Mouse (Mus musculus): ENCODE data around the gene Cdc45. TPM values are rescaled to one million over a fixed set of nuclear protein-coding genes. Genes with fewer than 3 reads are reported as not detected.
A peak's percentile ranks its signal among the peaks of the same experiment; 100 is the strongest.
"Not testable (repeated sequence)": the region's sequence is repeated elsewhere in the genome, so short reads cannot be mapped to it uniquely, and the experiment has no call there.

Cdc45 gene
- 10 to 100 TPM; 12.9 to 14.6 TPM for total RNA-seq (2021)
- long read RNA-seq, experiment 1, partial matches to known transcripts, result 16 of 25 reads
- long read RNA-seq, experiment 1, other reads (novel, unspliced or antisense), result 8 of 25 reads
- long read RNA-seq, experiment 2, partial matches to known transcripts, result 14 of 17 reads
- long read RNA-seq, experiment 2, other reads (novel, unspliced or antisense), result 3 of 17 reads

DNA sequence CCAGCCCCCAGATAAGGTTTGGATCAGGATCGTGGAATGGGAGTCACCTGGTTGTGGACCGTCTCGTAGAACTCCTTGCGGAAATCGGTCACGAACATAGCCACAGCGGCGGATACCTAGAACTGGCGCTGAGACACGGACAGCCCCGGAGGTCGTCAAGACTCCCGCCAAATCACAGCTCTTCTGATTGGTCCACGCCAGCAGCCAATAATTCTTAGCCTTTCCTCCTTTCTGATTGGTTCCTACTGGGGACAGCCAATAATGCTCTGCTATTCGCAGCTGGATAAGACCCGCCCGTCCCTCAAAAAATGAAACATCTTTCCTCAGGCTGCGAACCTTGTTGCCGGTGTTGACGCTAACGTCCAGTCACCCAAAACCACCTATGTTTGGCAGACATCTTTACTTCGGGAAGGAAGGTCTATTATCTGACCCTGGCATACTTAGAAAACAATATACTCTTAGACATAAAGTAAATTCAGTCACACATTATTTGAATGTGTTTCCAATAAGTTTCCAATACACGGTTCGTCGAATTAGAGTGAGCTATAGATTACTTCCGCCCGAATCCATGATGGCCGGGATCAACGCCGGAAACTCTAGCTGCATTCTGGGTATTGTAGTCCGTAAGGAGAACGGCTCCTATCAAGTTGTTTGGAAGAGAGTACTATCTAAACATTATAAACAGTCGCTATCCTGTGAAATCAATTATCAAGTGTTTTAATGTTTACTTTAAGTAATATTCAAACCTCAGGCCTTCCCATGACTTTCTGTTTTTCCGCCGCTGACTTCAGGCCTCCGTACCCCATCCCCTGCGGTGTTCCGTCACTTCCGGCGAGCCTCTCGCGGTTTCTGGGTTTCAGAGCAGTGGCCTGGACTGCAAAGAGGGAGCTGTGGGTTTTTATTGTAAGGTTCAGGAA lies at the start of gene Cdc45, which contains the start of gene Ufd1:
TSS of gene Cdc45 (minus strand) at position 520 of the 917 bp plus-strand sequence.
TSS of gene Ufd1 (plus strand) at position 312 of the 917 bp plus-strand sequence.
- DNase-seq, result peak; percentile 92

DNA sequence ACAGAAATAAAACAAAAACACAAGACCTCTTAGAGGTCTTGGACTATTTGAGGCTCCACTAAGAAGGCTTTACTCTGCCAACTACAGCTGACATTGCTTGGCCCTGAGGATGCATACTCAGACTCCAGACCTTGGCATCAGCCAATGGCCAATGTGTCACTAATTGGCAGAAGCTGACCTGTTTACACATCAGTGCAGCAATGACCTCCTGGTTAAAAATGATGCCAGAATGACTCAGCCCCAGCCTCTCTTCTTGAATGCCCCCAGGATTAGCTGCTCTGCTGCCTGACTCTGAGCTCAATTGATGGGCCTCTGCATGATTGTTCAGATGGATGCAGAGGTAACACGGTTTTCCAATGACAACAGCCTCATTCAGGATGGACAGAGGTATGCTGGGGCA lies 48.4 kb upstream of the Cdc45 start:
- DNase-seq, result peak; percentile 72

GRCm38 (mm10) chr16:18858551-18858950 lies 46.8 kb upstream of the Cdc45 start:
- peak; percentile 28 for DNase-seq

DNA sequence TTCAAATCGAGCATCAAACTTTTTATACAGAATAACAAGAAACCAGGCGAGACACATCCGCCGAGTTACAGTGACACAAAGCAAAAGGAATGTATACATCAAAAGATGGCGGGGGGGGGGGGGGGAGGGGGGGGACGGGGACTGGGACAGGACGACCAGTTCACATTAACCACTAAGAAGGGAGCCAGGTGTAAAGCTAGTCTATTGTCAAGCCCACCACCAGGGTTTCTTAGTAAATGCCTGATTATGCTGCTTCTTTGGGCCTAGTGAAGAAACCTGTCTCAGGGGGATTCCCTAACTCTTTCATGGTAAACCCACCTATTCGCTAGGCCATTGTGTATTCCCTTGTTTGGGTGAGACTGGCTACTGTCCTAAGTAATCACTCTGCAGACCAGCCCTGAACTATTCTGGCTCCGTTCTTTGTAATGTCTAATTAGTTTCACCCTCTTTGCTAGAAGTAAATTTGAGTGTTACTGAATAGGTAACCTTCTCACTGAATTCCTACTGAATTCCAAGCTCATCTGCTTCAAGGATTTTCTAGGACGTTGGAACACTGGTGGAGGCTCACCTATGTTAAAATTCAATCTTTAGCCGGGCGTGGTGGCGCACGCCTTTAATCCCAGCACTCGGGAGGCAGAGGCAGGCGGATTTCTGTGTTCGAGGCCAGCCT lies 37.9 kb upstream of the Cdc45 start:
- not testable (repeated sequence) for DNase-seq

GRCm38 (mm10) chr16:18846301-18846820 lies 34.6 kb upstream of the Cdc45 start:
- DNase-seq, result no peak

DNA sequence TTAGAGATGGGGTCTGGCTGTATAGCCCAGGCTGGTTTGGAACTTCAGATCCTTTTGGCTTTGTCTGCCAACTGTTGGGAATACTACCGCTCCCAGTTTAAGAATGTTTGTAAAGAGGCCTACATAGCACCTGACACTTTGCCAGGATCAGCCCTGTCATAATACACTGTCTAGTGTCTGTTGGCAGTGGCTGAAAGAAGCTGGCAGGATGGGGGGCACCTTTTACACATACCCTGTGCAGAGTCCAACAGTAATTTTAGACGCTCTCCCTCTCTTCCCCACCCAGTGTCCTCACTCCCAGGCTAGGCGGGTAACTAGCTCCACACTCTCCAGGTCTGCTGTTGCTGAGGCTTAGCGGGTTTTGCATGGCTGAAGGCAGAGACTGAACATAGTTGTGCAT lies 26.6 kb upstream of the Cdc45 start:
- DNase-seq, result no peak

GRCm38 (mm10) chr16:18836468-18837208 lies 24.9 kb upstream of the Cdc45 start, which contains the start of the genes 2510002D24Rik and Gm28539:
Gene 2510002D24Rik (plus strand): TSS chr16:18836578.
Gene Gm28539 (plus strand): TSS chr16:18836584.
- peak; percentile 95 for DNase-seq

DNA sequence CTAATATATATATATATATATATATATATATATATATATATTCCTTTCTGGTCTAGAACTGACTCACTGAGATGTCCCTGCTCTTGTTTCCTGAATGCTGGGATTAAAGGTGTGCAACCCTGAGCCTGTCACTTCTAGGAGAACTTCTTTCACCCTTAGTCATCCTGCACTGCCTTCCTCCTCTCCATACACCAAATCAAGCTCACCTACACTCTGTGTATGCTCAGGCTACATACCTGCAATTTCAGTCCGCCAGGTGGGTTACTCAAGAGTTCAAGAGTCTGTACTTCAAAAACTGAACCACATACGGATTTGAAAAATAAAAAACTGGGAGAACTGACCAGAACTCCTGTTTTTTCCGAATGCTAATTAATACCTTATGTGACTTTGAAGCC lies 24.3 kb upstream of the Cdc45 start:
- no peak for DNase-seq

- DNase-seq, result no peak
Observed at GRCm38 (mm10) chr16:18833486-18833885, 21.7 kb upstream of the Cdc45 start.

GRCm38 (mm10) chr16:18829102-18829501 lies 17.3 kb upstream of the Cdc45 start:
- no peak for DNase-seq

- DNase-seq, result no peak
Observed at GRCm38 (mm10) chr16:18828630-18829029, 16.8 kb upstream of the Cdc45 start.

DNA sequence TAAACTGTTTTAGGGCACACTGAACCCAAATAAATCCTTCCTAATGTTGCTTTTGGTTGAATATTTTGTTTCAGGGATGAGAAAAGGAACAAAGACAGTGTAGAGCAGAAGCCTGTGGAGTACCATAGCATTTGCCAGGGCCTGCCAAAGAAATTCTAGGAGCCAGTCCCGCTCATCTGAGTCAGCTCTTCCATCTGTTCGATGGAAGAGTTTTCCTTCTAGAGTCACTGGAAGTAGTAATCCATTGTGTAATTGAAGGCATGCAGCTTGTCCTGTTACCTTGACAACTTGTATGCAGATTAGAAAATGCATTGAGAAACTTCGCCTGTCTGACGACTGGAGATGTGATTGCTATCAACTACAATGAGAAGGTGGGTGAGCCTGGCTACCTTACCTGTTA lies 11.1 kb upstream of the Cdc45 start:
- DNase-seq, result no peak

DNA sequence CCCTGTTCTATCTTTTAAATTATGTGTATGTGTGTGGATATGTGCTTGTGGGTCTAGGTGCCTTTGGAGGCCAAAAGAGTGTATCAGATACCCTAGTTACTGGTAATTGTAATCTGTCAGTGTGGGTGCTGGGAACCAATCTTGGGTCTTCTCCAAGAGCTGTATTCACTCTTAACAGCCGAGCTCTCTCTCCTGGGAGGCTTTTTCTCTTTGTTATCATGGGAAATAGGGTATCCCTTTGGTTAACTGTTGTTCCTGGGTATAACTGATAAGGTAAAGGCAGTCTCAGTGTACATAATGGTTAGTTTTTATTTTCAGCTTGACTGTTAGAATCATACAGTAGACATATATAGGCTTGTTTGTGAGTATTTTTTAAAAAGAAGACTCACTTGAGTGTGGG lies 10.6 kb upstream of the Cdc45 start:
- DNase-seq, result no peak

DNA sequence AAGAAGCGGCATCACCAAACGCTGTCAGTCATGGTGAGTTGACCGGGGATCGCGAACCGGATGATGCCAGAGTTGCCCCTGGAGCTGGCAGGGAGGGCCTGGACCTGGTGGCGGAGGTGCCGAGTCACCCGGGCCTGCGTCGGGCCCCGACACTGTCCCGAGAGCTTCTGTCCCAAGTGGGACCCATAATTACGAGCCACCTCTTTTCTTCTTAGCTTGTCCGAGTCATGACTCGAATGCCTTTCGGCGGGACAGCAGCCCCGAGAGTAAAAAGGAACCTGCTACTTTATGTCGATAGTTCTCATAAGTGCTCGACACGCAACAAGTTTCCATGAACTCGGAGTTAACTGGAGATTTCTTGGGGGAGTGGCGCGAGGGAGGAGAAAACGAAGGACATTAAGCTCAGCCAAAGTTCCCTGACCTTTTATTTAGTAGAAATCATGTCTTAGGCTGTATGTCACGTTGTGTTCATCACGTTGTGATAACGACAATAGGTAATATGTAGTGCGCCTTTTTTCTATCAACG lies 661 bp upstream of the Cdc45 start:
- no peak for DNase-seq

GRCm38 (mm10) chr16:18811032-18811431 lies 755 bp downstream of the Cdc45 start:
- DNase-seq, result no peak

- peak; percentile 30 for DNase-seq
Observed at GRCm38 (mm10) chr16:18809001-18809400, 2.8 kb downstream of the Cdc45 start.

- peak; percentile 51 for DNase-seq
Observed at GRCm38 (mm10) chr16:18805746-18806145, 6.0 kb downstream of the Cdc45 start.

DNA sequence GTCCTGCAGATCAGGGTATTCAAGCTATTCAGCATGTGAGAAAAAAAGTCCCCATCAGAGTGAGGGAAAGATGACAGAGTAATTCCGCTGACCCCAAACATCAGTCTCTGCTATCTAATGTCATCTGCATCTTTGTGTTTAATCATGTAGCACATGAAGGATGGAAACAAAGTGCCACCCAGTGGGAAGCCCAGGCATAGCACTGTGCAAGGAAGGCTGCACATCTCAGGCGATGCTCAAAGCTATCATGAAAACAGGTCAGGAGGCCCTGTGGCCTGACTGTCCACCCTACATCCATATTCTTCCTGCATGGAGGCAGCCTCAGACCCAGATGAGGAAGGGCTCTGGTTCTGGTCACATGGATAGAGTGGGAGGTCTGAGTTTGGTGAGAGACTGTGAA lies 12.9 kb downstream of the Cdc45 start:
- DNase-seq, result peak; percentile 77

DNA sequence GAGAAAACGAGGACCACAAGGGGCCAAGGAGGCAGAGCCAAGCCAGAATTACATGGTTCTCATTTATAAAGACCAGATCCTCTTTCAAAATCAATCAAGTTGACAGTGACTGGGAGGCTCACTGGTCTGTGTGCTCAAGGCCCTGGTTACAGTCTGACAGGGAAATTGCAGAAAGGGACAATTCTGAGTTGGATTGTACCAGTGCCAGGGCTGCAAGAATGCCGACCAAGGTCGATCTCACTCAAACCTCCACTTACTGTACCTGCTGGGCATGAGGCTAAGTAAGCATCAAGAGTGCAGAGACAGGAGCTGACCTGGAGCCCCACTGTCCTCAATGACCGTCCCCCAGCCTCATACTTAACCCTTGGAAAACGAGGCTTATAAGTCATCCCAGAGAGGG lies 13.6 kb downstream of the Cdc45 start:
- no peak for DNase-seq

DNA sequence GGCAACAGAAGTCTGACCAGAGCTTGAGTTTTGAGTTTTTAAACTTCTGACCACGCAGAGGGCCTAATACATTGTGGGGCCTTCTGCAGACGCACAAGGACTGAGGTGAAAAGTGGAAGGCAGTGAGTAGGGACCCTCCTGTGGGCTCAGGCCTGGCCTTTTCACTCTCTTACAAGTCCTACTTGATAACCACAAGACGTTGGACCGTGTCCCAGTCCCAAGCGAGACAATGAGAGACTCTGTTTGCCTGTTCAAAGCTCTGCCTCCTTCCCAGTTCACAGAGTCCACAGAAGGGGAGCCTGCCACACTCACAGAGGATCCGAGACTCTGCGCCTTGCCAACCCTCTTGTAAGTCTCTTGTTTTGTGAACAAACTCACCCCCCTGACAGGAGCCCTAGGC lies 15.1 kb downstream of the Cdc45 start:
- no peak for DNase-seq

DNA sequence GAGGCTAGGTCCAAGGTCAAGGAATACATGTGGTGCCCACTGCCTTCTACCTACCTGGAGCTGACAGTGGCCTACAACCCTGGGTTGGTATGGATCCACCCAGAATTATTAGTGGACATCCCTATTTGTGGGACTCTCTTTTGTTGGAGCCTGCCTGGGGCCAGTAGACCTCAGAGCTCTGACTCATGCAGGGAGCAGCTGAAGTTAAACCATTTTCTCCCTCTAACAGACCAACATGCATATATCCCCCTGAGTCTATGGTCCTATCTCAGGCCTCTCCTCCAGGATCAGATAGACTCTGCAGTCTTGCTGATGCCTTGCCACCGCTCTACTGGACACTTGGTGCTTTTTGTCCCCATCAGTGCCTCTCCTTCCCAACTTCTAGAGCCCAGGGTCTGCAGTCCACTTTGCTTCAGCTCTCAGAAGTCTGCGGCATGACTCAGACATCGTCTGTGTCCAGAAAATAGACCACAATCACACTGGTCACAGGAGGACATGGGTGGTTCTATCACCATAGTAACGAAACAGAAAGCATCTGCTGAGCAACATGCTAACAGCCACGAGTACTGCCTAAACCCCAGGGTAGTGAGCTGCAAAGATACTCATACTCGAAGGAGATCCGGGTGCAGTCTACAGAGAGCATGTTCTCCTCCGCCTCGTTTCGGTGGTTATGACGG lies 16.4 kb downstream of the Cdc45 start:
- no peak for DNase-seq
